ENCODE assay signal across 8 mouse cellular contexts in genomic region chr16:93815856-93816736, GRCm38 (mm10). TPM values are rescaled to one million over a fixed set of nuclear protein-coding genes. Genes with fewer than 3 reads are reported as not detected.
A peak's percentile ranks its signal among the peaks of the same experiment; 100 is the strongest.
DNase-seq lines count a peak whose midpoint lies in the region; ATAC-seq and TF ChIP-seq lines count a peak whose summit lies in the region.

No protein-coding gene starts in this region.

- 42% methylated on average over 20 of the region's 20 CpGs for WGBS in lung, embryonic 14.5 days

- H3K27ac ChIP-seq in brown adipose tissue, adult 24 weeks (replicated peaks; ENCODE audit: low read depth, low read length) = peak overlapping the region; percentile 88
- H3K27ac ChIP-seq in lung, embryonic 14.5 days (ENCODE audit: low read depth) = peak overlapping the region; percentile 87

- no peaks in the 10 kb centered on the region for H3K27me3 ChIP-seq in lung, embryonic 14.5 days (ENCODE audit: insufficient read depth, low read length)

- H3K4me1 ChIP-seq in brown adipose tissue, adult 24 weeks (ENCODE audit: control insufficient read depth, insufficient read depth, insufficient read length, low read length) = peaks cover 4% of the 10 kb centered on the region; the same call in 1 of the 2 replicates
- peaks cover 6% of the 10 kb centered on the region; the same call in 1 of the 2 replicates for H3K4me1 ChIP-seq in lung, embryonic 14.5 days (ENCODE audit: insufficient read depth)

- peak overlapping the region; percentile 11; the same call in 1 of the 2 replicates for H3K9ac ChIP-seq in lung, embryonic 14.5 days

- no peaks in the 10 kb centered on the region for H3K9me3 ChIP-seq in lung, embryonic 14.5 days (ENCODE audit: low read depth, low read length)

- no peak for TF ChIP-seq CTCF in lung, embryonic 14.5 days (IDR thresholded peaks at IDR 0.05; ENCODE audit: low read depth)

- H3K36me3 ChIP-seq in lung, embryonic 14.5 days (ENCODE audit: insufficient read depth) = 0 out of 2 replicates have a peak, but pooled peaks cover 4% of the 10 kb centered on the region

- H3K4me2 ChIP-seq in lung, embryonic 14.5 days = peak overlapping the region; percentile 42

- ATAC-seq in CD4-positive, CD25-positive, alpha-beta regulatory T cell, adult 4 months = peak; percentile 95
- peak; percentile 74 for ATAC-seq in lung, embryonic 14.5 days (ENCODE audit: insufficient read depth)

- peak overlapping the region; percentile 44 for H3K4me3 ChIP-seq in brown adipose tissue, adult 24 weeks (ENCODE audit: insufficient read depth, low read depth, low read length)
- 0 out of 2 replicates have a peak overlapping the region, but pooled peaks have one; percentile 3 for H3K4me3 ChIP-seq in lung, embryonic 14.5 days (ENCODE audit: low read depth, low read length)

- peak; percentile 14 for DNase-seq in 3T3-L1 (ENCODE audit: low read depth, low spot score)
- DNase-seq in heart, adult 8-10 months (ENCODE audit: low spot score) = peak; percentile 88
- peak; percentile 89 for DNase-seq in kidney, adult 9 months
- peak; percentile 86 for DNase-seq in lung, embryonic 14.5 days
- DNase-seq in spleen, postnatal 10 days (ENCODE audit: low spot score in 2 of 2) = peak; percentile 72 to 89
- DNase-seq in embryo, embryonic 10.5 days (ENCODE audit: low spot score) = no peak

RNA-seq across cellular contexts. Expression of gene Morc3, which starts 15.8 kb away (rescaled TPM):
- polyA plus RNA-seq in CD4-positive, CD25-positive, alpha-beta regulatory T cell, adult 4 months (2017; shearing (Covaris generic)) = 100 to 1,000 TPM in 1 of 2 experiments, 10 to 100 TPM in 1; 90.1 to 129 TPM
- polyA plus RNA-seq in brown adipose tissue, adult 24 weeks (2012; ENCODE audit: insufficient read depth, insufficient read length, missing spikeins) = 9.4 and 9.7 TPM in 2 replicates
- total RNA-seq in heart, adult 8-10 months (2022) = 10 to 100 TPM; 12.7 to 25.2 (median 15.9) TPM
- 35.1 and 36.0 TPM in 2 replicates for polyA plus RNA-seq in lung, embryonic 14.5 days (2014; fragmentation: Nextera tagmentation; extraction: Ambion mirVana)
